Mouse (Mus musculus): Measurements from ENCODE around the gene Tmco3. TPM values are rescaled to one million over a fixed set of nuclear protein-coding genes. Genes with fewer than 3 reads are reported as not detected.

The Tmco3 gene
- total RNA-seq, 2 experiments from 2014 or later, result 27.4 to 28.2 TPM

Other genes starting within 250 kb of the Tmco3 start
- not detected for gene Proz, start 227.3 kb upstream of the Tmco3 start, total RNA-seq (2021)
- 10 to 100 TPM; 10.4 to 10.6 TPM for gene Pcid2, start 182.7 kb upstream of the Tmco3 start, total RNA-seq (2021)
- gene Cul4a, start 182.6 kb upstream of the Tmco3 start, total RNA-seq (2021), result 10 to 100 TPM; 80.1 to 85.0 TPM
- gene Lamp1, start 129.0 kb upstream of the Tmco3 start, total RNA-seq (2021), result 100 to 1,000 TPM; 405 to 445 TPM
- 1 to 10 TPM; 4.9 to 5.1 TPM for gene Grtp1, start 87.6 kb upstream of the Tmco3 start, total RNA-seq (2021)
- 100 to 1,000 TPM; 577 to 637 TPM for gene Adprhl1, start 34.0 kb upstream of the Tmco3 start, total RNA-seq (2021)
- gene Dcun1d2, start 59 bp upstream of the Tmco3 start, total RNA-seq (2021), result 10 to 100 TPM; 64.4 to 68.7 TPM
- gene Tfdp1, start 50.6 kb downstream of the Tmco3 start, total RNA-seq (2021), result 10 to 100 TPM; 35.2 to 38.1 TPM
- under 1 TPM in 1 of 2 experiments, not detected in 1; 0.44 TPM for gene Atp4b, start 108.6 kb downstream of the Tmco3 start, total RNA-seq (2021)
- gene Grk1, start 116.9 kb downstream of the Tmco3 start, total RNA-seq (2021), result not detected
- gene Tmem255b, start 147.0 kb downstream of the Tmco3 start, total RNA-seq (2021), result 1 to 10 TPM; 5.4 to 6.7 TPM
- 100 to 1,000 TPM; 115 to 123 TPM for gene Gas6, start 206.3 kb downstream of the Tmco3 start, total RNA-seq (2021)

Measured in heart, adult 18-20 months (tissue).